Mouse (Mus musculus) midbrain, embryonic 15.5 days (tissue): ENCODE measurements around the gene Cdk5r1. TPM values are rescaled to one million over a fixed set of nuclear protein-coding genes. Genes with fewer than 3 reads are reported as not detected.

ENCODE experiments used
- polyA plus RNA-seq: library from polyadenylated mRNA; unstranded; fragments of >200 nt; fragmentation: Nextera tagmentation; extraction: Ambion mirVana; gene quantifications from 2 replicates; pipeline ENCODE4 v1.2.1, GENCODE M21; 2015

The Cdk5r1 gene
- polyA plus RNA-seq, 1 experiment from 2014 or later: 105 TPM

Other genes with a start within 250 kb of the Cdk5r1 start
- 9.2 and 10.8 TPM in 2 replicates for gene Rhbdl3, start 176.1 kb upstream of the Cdk5r1 start, polyA plus RNA-seq
- gene 5730455P16Rik, start 99.0 kb upstream of the Cdk5r1 start, polyA plus RNA-seq: 33.9 and 37.4 TPM in 2 replicates
- 183 and 194 TPM in 2 replicates for gene Zfp207, start 93.7 kb upstream of the Cdk5r1 start, polyA plus RNA-seq
- gene Psmd11, start 48.4 kb upstream of the Cdk5r1 start, polyA plus RNA-seq: 273 and 278 TPM in 2 replicates